Mouse (Mus musculus): Measurements from ENCODE around the gene Fam240b. TPM values are rescaled to one million over a fixed set of nuclear protein-coding genes. Genes with fewer than 3 reads are reported as not detected.

Gene Fam240b
- polyA plus RNA-seq, 1 experiment from 2014 or later, result not detected

Other genes with a start within 250 kb of the Fam240b start
- gene Cdc14b, start 222.5 kb downstream of the Fam240b start, polyA plus RNA-seq (2014; fragmentation: Nextera tagmentation; extraction: Ambion mirVana), result 14.9 and 16.0 TPM in 2 replicates
- 16.9 and 21.6 TPM in 2 replicates for gene Aaed1, start 185.1 kb downstream of the Fam240b start, polyA plus RNA-seq (2014; fragmentation: Nextera tagmentation; extraction: Ambion mirVana)
- 122 and 135 TPM in 2 replicates for gene Ctsl, start 126.9 kb downstream of the Fam240b start, polyA plus RNA-seq (2014; fragmentation: Nextera tagmentation; extraction: Ambion mirVana)
- gene Cdk20, start 65.5 kb downstream of the Fam240b start, polyA plus RNA-seq (2014; fragmentation: Nextera tagmentation; extraction: Ambion mirVana), result 7.3 and 7.4 TPM in 2 replicates